ENCODE assay signal across 10 mouse cellular contexts in the genomic region with DNA sequence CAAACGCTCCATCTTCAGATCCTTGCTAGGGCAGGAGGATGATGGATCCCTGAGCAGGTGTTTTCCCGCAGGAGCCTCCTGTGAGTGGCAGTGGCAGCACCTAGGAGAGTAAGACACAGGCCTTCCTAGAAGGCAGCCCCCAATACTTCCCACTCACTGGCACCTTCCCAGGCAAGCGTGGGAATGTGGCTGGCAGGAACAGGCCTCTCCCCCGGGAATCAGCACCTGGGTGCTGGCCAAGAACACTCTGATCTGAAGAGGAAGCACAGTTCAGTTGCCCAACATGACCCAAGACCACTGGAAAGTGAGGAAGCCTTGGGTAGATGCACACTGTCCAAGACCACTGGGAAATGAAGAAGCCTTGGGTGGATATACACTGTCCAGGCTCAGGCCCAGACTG. TPM values are rescaled to one million over a fixed set of nuclear protein-coding genes. Genes with fewer than 3 reads are reported as not detected.
DNase-seq lines count a peak whose midpoint lies in the region; ATAC-seq and TF ChIP-seq lines count a peak whose summit lies in the region.
"Had no signal": no experiment of that assay in that cellular context is flagged by ENCODE, and none has a peak within 500 bp of the region (broad histone marks: within the 10 kb centered on the region; RNA-seq: fewer than 3 reads in every experiment).

No protein-coding gene starts in this region.

- TF ChIP-seq CTCF in midbrain, postnatal 0 days (IDR thresholded peaks at IDR 0.05), result no peak

- no peak overlapping the region for H3K4me3 ChIP-seq in midbrain, embryonic 10.5 days
- H3K4me3 ChIP-seq in midbrain, embryonic 14.5 days (replicated peaks; ENCODE audit: low read depth, low read length), result no peak overlapping the region
- no peak overlapping the region for H3K4me3 ChIP-seq in midbrain, postnatal 0 days (ENCODE audit: low read depth, low read length)

- H3K36me3 ChIP-seq in midbrain, embryonic 10.5 days, result no peaks in the 10 kb centered on the region
- H3K36me3 ChIP-seq in midbrain, embryonic 14.5 days (ENCODE audit: control insufficient read depth, insufficient read depth, low read length), result no peaks in the 10 kb centered on the region
- no peaks in the 10 kb centered on the region for H3K36me3 ChIP-seq in midbrain, postnatal 0 days (ENCODE audit: insufficient read depth, low read length)

- no peaks in the 10 kb centered on the region for H3K9me3 ChIP-seq in midbrain, embryonic 10.5 days (replicated peaks)
- H3K9me3 ChIP-seq in midbrain, embryonic 14.5 days (ENCODE audit: control insufficient read depth, low read length), result no peaks in the 10 kb centered on the region
- no peaks in the 10 kb centered on the region for H3K9me3 ChIP-seq in midbrain, postnatal 0 days (ENCODE audit: low read length)

- no peak for ATAC-seq in midbrain, embryonic 14.5 days (ENCODE audit: low FRiP score, low TSS enrichment)
- no peak for ATAC-seq in midbrain, postnatal 0 days (ENCODE audit: low FRiP score)

- H3K27me3 ChIP-seq in midbrain, embryonic 10.5 days (ENCODE audit: low read depth, poor library complexity, severe bottlenecking), result no peaks in the 10 kb centered on the region; the same call in 1 of the 2 replicates
- no peaks in the 10 kb centered on the region for H3K27me3 ChIP-seq in midbrain, embryonic 14.5 days (ENCODE audit: control insufficient read depth, insufficient read depth, low read length)
- H3K27me3 ChIP-seq in midbrain, postnatal 0 days (ENCODE audit: insufficient read depth, low read length), result no peaks in the 10 kb centered on the region

- 92% methylated on average over 4 of the region's 4 CpGs for WGBS in midbrain, embryonic 10.5 days
- WGBS in midbrain, embryonic 14.5 days, result 85% methylated on average over 4 of the region's 4 CpGs
- WGBS in midbrain, postnatal 0 days, result 82% methylated on average over 4 of the region's 4 CpGs

- peak overlapping the region; percentile 35; the same call in 1 of the 2 replicates for H3K27ac ChIP-seq in midbrain, embryonic 10.5 days (replicated peaks)
- no peak overlapping the region for H3K27ac ChIP-seq in midbrain, embryonic 14.5 days (replicated peaks; ENCODE audit: low read depth, low read length)
- no peak overlapping the region for H3K27ac ChIP-seq in midbrain, postnatal 0 days (ENCODE audit: low read depth, low read length)

- peaks cover 26% of the 10 kb centered on the region for H3K4me1 ChIP-seq in midbrain, embryonic 10.5 days
- no peaks in the 10 kb centered on the region for H3K4me1 ChIP-seq in midbrain, embryonic 14.5 days (ENCODE audit: control insufficient read depth, insufficient read depth, low read length)
- no peaks in the 10 kb centered on the region for H3K4me1 ChIP-seq in midbrain, postnatal 0 days (ENCODE audit: insufficient read depth, low read length)

- DNase-seq in cerebellum, postnatal 10 days, result peak; percentile 47 to 65
- DNase-seq in cerebellum, adult 11-12 months, result no peak
- no peak for DNase-seq in midbrain, embryonic 10.5 days (ENCODE audit: low spot score)
- no peak for DNase-seq in midbrain, embryonic 14.5 days
- DNase-seq in layer of hippocampus, adult 8-10 months (ENCODE audit: low spot score in 2 of 2), result peak; percentile 57 to 74
- peak; percentile 42 for DNase-seq in telencephalon, adult 2 months (ENCODE audit: low read depth, low spot score)
- no peak for DNase-seq in embryo, embryonic 10 days (ENCODE audit: low spot score)
- DNase-seq in midbrain, postnatal 0 days (ENCODE audit: low spot score), result no peak
- DNase-seq: thymus, postnatal 14 days had no signal

- no peak overlapping the region for H3K9ac ChIP-seq in midbrain, embryonic 14.5 days (replicated peaks; ENCODE audit: low read length)
- H3K9ac ChIP-seq in midbrain, postnatal 0 days (replicated peaks; ENCODE audit: low read length, poor library complexity, severe bottlenecking), result no peak overlapping the region

- no peak overlapping the region for H3K4me2 ChIP-seq in midbrain, embryonic 14.5 days (ENCODE audit: low read length)
- no peak overlapping the region for H3K4me2 ChIP-seq in midbrain, postnatal 0 days (ENCODE audit: low read depth, low read length, poor library complexity, severe bottlenecking)

RNA-seq across cellular contexts. Expression of a gene that starts 24.7 kb away (rescaled TPM):
- 68.5 and 85.7 TPM in 2 replicates for polyA plus RNA-seq in midbrain, embryonic 10.5 days (2016; fragmentation: Nextera tagmentation; extraction: Ambion mirVana)
- polyA plus RNA-seq in midbrain, embryonic 14.5 days (2014; fragmentation: Nextera tagmentation; extraction: Ambion mirVana), result 36.7 and 51.1 TPM in 2 replicates
- total RNA-seq in layer of hippocampus, adult 8-10 months (2022), result 10 to 100 TPM; 62.4 to 90.7 (median 72.7) TPM
- 69.9 and 83.0 TPM in 2 replicates for total RNA-seq in midbrain, postnatal 0 days (2014; rRNA removed)
- 63.2 and 70.9 TPM in 2 replicates for polyA plus RNA-seq in midbrain, postnatal 0 days (2015; fragmentation: Nextera tagmentation; extraction: Ambion mirVana)

RNA-seq across cellular contexts. Expression of a gene that starts 31.4 kb away (rescaled TPM):
- not detected in 2 replicates for polyA plus RNA-seq in midbrain, embryonic 10.5 days (2016; fragmentation: Nextera tagmentation; extraction: Ambion mirVana)
- not detected in 2 replicates for polyA plus RNA-seq in midbrain, embryonic 14.5 days (2014; fragmentation: Nextera tagmentation; extraction: Ambion mirVana)
- total RNA-seq in layer of hippocampus, adult 8-10 months (2022), result not detected
- not detected in 2 replicates for total RNA-seq in midbrain, postnatal 0 days (2014; rRNA removed)
- 0.25 TPM in 1 of 2 replicates, not detected in the other for polyA plus RNA-seq in midbrain, postnatal 0 days (2015; fragmentation: Nextera tagmentation; extraction: Ambion mirVana)
- total RNA-seq: layer of hippocampus, postnatal 14 days had no signal

RNA-seq across cellular contexts. Expression of a gene that starts 38.6 kb away (rescaled TPM):
- polyA plus RNA-seq in midbrain, embryonic 10.5 days (2016; fragmentation: Nextera tagmentation; extraction: Ambion mirVana), result 30.1 and 38.3 TPM in 2 replicates
- 22.0 and 33.9 TPM in 2 replicates for polyA plus RNA-seq in midbrain, embryonic 14.5 days (2014; fragmentation: Nextera tagmentation; extraction: Ambion mirVana)
- total RNA-seq in layer of hippocampus, adult 8-10 months (2022), result 10 to 100 TPM; 31.0 to 36.2 (median 34.2) TPM
- 48.9 and 65.8 TPM in 2 replicates for total RNA-seq in midbrain, postnatal 0 days (2014; rRNA removed)
- polyA plus RNA-seq in midbrain, postnatal 0 days (2015; fragmentation: Nextera tagmentation; extraction: Ambion mirVana), result 6.8 and 7.6 TPM in 2 replicates

RNA-seq across cellular contexts. Expression of a gene that starts 49.1 kb away (rescaled TPM):
- polyA plus RNA-seq in midbrain, embryonic 10.5 days (2016; fragmentation: Nextera tagmentation; extraction: Ambion mirVana), result 9.0 and 10.6 TPM in 2 replicates
- polyA plus RNA-seq in midbrain, embryonic 14.5 days (2014; fragmentation: Nextera tagmentation; extraction: Ambion mirVana), result 1.8 and 3.8 TPM in 2 replicates
- 1 to 10 TPM; 1.1 to 4.9 (median 3.7) TPM for total RNA-seq in layer of hippocampus, adult 8-10 months (2022)
- 6.4 and 8.4 TPM in 2 replicates for total RNA-seq in midbrain, postnatal 0 days (2014; rRNA removed)
- polyA plus RNA-seq in midbrain, postnatal 0 days (2015; fragmentation: Nextera tagmentation; extraction: Ambion mirVana), result 5.0 and 6.3 TPM in 2 replicates

Comparison
In these comparisons a context has a peak if more than half of its experiments do, and no peak if none do; other contexts are left out.
1. DNase-seq: peak in cerebellum, postnatal 10 days (2 of 2), layer of hippocampus, adult 8-10 months (2 of 2) and telencephalon, adult 2 months (single experiment); none in cerebellum, adult 11-12 months (single experiment), midbrain, embryonic 10.5 days (single experiment), midbrain, embryonic 14.5 days (single experiment), embryo, embryonic 10 days (single experiment) and midbrain, postnatal 0 days (single experiment).